Mouse (Mus musculus): ENCODE results near the gene Cnn2.

The Cnn2 gene

DNA sequence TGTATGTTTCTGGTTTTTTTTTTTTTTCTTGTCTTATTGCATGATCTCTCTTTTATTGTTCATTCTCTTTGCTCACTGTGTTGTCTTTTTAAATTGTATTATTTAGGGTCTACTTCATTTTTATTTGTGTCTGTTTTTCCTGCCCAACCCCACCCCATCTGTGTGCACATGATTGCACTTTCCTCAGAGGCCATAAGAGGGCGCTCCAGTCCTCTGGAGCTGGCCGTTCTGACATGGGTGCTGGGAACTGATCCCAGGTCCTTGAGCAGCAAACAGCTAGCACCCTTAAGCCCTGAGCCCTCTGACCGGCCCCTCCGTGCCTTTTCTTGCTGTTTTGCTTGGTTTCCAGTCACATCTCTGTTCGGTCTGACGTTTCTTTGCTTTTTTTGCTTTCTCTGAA lies 3.2 kb downstream of the Cnn2 start:
- no peak for DNase-seq

DNA sequence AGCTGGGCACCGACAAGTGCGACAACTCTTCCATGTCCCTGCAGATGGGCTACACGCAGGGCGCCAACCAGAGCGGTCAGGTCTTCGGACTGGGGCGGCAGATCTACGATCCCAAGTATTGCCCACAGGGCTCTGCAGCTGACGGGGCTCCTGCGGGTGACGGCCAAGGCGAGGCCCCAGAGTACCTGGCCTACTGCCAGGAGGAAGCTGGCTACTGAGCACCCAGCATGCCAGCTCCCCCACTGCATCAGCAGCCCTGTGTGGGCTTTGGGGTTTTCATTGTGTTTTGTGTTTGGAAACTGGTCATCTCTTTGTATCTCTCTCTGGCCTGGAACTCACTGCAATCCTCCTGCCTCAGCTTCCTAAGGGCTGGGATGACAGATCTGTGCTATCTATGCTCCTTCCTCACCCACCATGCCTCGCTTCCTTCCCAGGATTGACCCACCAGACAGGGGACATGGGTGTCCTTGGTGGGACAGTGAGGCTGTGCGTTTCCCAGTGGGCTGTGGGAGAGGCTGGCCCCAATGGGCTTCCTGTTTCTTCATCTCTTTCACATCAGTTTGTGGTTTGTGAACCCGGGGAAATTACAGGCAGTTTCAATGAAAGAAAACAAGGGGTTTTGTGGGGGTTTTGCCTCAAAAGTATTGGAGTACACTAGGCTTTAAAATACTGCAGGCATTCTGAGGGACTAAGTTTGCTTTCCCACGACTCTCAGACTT lies 6.2 kb downstream of the Cnn2 start:
- DNase-seq, result peak in 1 of 2 experiments; percentile 50

DNA sequence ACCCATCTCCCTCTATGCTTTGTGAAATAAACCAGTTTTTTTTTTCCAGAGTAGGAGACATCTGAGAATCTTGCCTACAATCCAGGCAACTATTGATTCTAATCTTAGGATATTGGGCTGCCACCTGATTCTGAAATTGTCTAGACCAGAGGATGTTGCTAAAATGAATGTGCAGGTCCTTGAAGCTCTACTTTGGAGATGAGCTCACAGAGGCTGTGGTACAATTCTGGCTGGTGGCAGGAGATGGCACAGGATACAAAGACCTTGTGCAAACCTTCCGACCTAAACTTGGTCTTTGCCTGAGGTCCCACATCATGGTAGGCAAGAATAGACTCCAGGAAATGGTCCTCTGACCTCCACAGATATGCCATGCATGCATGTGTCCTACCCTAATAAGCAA lies 7.3 kb downstream of the Cnn2 start:
- DNase-seq, result no peak

DNA sequence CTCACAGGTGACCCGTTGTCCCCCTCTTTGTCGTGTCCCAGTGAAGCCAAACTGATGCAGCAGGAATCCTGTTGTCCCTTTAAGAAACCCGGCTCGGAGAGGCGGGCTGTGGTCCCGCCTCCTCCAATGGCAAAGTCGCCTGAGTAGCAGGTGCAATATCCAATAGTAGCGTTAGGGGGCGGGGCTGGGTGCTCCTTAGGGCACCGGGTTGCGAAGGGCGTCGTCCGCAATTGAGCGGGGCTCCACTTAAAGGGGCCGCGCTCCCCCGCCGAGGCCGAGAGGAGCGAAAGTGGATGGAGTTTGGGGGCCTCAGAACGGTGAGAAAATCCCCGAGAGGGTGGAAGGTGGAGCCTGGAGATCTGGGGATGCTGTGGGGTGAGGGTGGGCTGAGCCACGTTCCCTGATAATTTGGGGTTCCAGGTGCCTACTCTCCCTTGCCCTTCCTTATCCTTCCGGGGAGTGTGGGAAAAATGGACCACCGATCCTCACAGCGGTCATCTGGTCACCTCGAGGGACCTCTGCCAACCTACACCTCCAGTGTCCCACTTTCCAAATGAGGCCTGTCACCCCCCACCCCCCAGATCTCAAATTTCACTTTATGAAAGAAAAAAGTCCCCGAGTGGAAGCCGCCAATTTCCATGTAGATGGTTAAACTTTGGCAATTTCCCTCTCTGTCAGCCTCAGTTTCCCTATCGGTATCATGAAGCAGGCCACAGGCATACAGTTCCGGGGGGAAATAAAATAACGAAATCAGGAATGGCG lies 8.1 kb downstream of the Cnn2 start, which contains the start of gene Abca7:
TSS of gene Abca7 (plus strand) at position 223 of the 762 bp plus-strand sequence.
- peak; percentile 100 for DNase-seq

DNA sequence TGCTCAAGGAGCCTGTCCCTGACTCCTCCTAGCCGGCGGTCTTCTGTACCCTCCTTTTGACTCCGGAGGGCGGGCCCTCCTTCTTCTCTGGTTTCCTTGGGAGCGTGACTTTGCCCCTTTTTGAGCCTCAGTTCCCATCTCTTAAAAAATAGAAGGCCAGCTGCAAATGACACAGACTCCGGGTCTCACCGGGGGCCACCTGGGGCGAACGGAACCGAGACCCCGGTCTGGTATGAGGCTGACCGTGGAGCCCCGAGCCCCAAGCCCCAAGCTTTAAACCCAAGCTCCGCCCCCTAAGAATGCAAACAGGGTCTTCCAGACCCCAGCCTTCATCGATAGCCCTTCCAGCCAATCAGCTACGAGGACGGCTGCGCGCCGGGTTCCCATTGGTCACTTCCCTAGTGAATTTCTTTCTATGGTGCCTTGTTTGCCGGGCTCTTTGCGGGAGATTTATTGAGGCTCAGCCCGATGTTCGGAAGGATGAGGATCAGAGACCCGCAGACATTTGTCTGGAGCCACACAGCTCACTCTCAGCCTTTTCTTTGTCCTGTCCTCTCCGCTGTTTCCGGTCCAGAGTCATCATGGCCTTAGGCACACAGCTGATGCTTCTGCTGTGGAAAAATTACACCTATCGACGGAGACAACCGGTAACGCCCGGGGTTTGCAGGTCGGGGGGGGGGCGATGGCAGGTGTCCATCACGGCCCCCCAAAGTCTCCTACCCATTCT lies 8.8 kb downstream of the Cnn2 start:
- DNase-seq, result peak; percentile 90 to 93

DNA sequence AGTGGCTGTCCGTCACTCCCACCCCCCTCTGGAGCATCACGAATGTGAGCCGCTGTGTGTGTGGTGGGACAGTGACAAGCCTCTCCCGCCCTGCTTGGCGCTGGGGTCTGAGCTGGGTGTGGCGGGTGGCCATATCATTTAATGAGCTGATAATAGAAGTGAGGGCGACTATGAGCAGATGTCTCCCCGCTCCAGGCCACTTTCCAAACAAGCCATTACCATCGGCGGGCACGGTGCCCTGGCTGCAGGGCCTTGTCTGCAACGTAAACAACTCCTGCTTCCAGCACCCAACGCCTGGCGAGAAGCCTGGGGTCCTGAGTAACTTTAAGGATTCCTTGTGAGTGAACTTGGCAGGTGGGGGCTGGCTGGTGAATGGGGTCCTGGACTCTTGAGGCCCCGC lies 9.4 kb downstream of the Cnn2 start:
- peak; percentile 89 to 91 for DNase-seq

DNA sequence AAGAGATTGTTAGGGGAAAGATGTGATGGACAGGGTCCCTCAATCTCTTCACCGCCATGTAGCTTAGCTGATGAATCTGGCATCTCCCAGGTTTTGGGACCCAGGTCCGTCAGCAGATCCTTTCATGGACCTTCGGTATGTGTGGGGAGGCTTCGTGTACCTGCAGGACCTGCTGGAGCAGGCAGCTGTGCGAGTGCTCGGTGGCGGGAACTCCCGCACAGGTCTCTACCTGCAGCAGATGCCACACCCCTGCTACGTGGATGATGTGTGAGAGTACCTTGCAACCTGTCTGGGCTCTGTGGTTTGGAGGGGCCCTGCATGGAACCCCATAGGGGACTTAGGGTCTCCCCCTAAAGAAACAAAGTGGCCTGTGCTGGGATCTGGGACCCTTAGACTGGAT lies 13.6 kb downstream of the Cnn2 start:
- no peak for DNase-seq

DNA sequence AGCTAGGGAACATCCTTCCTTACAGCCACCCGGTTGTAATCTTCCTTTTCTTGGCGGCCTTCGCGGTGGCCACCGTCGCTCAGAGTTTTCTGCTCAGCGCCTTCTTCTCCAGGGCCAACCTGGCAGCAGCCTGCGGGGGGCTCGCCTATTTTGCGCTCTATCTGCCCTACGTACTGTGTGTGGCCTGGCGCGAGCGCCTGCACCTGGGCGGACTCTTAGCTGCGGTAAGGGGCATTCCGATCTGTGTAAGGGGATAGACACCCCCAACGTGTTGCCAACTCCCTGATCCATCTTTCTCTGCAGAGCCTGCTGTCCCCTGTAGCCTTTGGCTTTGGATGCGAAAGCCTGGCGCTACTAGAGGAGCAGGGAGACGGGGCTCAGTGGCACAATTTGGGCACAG lies 14.4 kb downstream of the Cnn2 start:
- no peak for DNase-seq

DNA sequence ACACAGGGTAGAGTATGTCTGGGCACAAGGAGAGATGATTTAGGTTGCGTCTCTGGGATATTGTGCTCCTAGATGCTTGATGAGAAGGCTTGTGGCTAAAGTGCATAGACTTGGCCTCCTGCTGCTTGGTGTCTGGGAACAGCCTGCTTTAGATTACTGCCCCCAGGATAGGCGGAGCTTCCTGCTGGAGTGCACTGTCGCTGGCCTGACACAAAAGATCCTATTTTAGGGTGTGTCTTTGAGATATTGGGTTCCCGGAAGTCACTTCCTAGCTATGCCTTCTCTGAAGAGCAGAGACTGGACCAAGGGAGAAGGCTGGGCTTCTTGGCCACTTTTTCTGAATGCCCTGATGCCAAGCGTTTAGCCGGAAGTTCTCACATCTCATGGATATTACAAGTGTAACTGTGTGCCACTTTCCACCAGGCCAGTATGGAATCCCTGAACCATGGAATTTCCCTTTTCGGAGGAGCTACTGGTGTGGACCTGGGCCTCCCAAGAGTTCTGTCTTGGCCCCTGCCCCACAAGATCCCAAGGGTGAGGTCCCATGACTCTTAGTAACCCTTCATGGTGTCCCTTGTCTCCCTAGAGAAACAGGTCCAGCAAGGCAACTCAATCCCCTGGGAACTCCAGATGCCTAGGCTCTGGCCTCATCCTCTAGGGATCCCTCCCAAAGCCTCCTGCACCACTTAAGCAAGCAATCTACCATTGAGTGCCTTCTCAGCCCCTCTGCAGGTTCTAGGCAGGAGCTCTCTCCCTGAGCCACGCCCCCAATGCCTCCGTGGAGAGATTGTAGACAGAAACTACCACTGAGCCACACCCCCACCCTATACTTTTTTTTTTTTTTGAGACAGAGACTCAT lies 15.2 kb downstream of the Cnn2 start:
- no peak for DNase-seq

DNA sequence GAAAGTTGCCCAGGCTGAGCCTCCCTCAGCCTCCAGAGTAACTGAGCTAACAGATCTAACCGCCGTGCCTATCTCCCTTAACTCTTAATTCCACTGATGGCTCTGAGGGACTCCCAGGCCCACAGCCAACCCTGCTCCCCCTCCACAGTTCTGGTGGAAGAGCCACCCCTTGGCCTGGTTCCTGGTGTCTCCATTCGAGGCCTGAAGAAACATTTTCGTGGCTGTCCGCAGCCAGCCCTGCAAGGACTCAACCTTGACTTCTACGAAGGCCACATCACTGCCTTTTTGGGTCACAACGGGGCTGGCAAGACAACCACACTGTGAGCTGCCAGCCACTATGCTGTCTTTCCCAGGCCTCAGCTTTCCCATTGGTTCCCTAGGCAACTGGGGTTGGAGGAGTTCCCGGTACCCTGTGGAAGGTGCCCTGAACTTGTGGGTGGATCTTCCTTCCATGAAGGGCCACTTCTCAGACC lies 15.9 kb downstream of the Cnn2 start:
- DNase-seq, result no peak

DNA sequence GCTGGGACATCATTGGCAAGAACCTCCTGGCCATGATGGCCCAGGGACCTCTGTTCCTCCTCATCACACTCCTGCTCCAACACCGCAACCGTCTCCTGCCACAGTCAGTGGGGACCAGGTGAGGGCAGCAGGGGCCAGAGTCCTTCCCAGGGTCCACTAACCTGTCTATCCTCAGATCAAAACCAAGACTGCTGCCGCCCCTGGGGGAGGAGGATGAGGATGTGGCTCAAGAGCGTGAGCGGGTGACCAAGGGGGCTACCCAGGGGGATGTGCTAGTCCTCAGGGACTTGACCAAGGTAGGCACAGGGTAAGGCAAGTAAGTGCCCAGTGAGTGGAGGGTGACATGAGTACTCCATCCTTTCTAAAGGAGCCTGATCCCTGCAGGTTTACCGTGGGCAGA lies 23.4 kb downstream of the Cnn2 start:
- no peak for DNase-seq

DNA sequence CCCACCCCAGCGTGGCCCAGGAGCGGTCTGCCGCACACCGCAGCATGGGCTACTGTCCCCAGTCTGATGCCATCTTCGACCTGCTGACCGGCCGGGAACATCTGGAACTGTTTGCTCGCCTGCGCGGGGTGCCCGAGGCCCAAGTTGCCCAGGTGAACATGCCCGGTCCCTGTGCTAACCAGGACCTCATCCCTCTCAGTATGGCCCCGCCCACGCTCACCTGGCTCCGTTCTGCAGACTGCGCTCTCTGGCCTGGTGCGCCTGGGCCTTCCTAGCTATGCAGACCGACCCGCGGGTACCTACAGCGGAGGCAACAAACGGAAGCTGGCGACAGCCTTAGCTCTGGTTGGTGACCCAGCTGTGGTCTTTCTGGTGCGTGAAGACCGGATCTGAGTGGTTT lies 25.2 kb downstream of the Cnn2 start:
- DNase-seq, result no peak

DNA sequence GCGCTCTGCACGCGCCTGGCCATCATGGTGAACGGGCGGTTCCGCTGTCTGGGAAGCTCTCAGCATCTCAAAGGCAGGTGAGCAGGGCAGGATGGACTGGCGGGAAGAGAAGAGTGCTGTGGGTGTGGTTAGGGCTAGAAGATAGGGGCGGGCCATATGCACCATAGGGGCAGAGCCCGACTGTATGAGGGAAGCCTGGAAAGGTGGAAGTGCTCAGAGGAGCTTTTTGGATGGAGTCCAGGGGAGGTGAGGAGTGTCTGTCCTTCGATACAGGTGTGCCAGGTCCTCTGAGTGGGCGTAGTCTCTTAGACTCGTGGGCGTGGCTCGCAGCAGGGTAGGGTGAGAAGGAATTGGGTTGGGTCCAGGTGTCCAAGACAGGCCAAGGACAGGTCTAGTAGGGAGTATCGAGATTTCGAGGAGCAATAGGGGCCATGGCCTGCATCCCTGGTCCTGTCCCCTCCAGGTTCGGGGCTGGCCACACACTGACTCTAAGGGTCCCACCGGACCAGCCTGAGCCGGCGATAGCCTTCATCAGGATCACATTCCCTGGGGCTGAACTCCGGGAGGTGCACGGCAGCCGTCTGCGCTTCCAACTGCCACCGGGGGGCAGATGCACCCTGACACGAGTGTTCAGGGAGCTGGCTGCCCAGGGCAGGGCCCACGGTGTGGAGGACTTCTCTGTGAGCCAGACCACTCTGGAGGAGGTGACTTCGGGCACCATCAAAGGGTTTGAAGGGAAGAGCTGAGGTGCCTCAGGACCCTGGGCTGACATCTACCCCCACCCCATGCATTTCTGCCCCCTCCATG lies 26.3 kb downstream of the Cnn2 start:
- DNase-seq, result no peak

DNA sequence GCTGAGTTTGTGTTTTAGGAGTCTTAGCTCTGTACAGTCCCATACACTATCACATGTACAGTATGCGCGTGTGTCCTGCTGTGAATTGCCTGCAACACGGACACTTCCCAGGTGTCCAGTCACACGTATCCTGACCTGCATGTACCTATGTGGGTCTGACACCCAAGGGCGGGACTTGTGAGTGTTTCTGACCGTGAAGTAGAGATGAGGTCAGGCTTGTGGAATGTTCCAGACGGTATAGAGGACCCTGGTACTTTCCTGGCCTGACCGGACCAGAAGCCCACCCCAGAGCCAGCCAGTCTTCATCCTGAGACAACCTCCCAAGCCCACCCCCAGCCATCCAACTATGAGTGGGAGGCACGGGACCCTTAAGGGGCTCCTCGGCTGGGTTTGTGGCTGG lies 27.2 kb downstream of the Cnn2 start:
- DNase-seq, result no peak

DNA sequence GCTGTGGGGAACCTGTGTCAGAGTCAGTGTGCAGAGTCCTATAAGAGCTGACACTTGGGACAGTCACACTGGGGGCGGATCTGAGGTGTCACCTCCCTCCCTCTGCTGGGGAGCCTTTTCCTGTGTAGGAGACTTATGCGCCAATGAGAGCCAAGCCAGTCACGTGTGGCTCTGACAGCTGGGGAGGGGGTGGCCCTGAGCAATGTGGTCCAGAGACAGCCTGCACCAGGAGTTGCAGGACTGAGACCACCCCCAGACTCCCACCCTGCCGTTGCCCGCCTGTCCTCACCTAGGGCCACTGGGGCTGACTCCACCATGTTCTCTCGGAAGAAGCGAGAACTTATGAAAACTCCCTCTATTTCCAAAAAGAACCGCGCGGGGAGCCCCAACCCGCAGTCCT lies 28.1 kb downstream of the Cnn2 start, which contains the start of gene Arhgap45:
TSS of gene Arhgap45 (plus strand) at position 143 of the 400 bp plus-strand sequence.
- DNase-seq, result no peak

DNA sequence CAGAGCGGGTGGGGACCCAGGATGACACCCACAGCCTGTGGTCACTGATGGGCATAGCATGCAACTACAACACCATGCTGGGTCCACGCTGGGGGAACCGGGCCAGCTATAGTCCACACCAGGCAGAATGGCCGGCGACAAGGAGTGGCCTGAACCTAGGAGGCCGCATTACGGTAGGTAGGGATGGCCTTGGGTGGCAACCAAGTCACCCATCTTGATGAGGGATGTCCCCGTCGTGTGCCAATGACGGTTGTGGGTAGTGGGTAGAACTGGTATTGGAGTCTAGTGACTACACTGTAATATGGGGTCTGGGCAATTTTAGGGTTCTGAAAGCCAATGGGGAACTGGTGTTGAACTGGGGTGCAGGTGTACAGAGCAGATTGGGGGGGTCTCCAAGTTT lies 28.5 kb downstream of the Cnn2 start:
- no peak for DNase-seq

DNA sequence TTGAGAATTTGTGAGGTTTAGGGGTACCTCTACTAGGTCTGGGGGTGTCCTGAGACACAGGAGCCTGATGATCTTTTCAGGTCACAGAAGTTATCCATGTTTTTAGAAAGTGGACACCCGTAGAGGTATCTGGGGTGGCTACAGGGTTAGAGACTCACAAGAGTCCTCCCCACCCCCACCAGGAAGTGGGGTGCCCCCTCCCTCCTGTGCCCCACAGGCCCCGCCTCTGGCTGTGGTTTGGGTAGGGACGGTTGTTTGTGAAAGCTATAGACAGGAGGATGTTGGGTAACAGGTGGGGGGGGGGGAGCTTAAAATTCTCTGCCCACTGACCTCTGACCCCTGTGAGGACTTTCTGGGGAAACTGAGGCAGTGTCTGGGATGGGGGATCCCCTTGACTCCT lies 29.0 kb downstream of the Cnn2 start:
- DNase-seq, result no peak

DNA sequence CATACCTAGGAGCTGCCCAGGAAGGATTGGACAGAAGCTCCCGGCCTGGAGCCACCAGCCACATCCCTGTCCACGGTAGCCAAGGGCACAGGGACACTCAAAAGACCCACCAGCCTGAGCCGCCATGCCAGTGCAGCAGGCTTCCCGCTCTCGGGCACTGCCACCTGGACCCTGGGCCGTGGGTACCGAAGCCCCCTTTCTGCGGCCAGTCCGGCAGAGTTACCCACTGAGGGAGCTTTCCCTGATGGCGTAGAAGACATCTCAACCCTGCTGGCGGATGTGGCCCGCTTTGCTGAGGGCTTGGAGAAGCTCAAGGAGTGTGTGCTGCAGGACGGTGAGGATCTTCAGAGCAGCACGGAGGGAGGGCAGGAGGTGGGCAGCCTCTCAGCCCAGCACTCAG lies 29.4 kb downstream of the Cnn2 start:
- DNase-seq, result no peak

DNA sequence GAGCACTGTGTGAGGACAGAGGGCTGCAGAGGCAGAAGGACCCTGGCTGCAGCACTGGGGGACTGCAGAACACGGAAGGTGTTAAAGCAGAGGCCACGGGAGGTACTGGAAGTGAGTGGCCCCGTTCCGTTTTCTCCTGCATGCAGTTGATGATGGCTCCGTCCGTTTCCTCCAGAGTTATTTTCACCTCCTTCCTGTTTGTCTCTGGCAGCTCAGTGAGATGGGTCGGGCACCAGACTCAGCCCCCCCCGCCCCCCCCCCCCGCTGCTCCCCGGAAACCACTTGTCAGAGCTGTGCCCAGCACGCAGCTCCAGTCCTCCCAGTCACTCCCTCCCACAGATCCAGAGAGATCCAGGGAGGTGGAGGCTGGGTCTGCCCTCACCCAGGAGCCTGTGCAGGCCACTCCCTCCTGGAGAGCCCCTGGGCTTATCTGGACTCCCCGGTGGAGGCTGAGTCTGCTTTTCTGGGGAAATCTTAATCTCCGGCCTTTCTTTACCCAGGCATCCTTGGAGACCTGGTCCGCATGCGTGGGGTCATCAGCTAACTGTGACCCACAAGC lies 30.4 kb downstream of the Cnn2 start:
- DNase-seq, result no peak

DNA sequence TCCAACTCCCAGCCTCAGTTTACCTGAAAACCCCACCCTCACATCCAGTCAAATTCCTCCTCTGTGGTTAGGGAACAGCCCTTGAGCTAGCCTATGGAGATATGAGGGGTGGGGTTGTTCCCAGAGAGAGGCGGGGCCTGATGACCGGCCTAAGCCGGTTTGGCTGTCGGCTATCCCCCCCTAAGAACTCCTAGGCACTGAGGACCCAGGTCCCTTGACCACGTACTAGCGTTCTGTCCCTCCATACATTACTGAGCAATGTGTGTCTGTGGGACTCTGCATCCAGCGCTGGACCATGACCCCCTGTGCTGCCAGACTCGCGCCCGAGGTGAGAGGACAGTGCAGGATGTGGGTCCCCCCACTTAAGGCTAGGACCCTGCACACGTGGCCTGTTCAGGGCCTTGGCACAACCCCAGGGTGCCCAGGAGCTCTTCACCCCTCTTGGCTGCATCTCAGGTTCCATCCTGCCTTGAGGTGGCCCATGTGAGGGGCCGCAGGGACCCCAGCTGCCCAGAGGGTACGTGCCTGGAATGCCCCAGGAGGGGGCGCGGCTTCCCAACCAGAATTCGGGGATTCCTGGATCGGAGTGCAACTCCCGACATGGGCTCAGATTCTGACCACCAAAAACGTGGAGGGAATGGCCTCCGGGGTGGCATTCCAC lies 31.2 kb downstream of the Cnn2 start:
- DNase-seq, result no peak

DNA sequence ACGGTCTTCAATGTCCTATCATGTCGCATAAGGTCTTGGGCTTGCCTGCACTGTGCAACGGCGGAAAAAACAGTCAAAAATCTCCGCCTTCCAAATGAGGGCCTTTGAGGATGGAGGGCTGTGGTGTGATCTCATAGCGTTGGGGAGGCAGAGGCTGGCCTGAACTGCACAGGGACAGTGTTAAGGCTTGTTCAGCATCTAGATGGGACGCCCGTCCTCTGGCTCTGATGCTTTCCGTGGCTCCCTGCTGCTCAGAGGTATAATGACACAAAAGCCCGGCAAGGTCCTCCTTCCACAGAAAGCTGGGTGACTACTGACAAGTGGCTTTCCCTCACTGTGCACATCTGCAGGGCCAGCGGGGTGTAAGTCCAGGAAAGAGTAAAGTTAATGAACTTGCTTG lies 31.8 kb downstream of the Cnn2 start:
- DNase-seq, result no peak

Data from cerebellum, postnatal 10 days (tissue).